Mouse (Mus musculus) erythroblast, embryonic 14.5 days (primary cell): ENCODE results near the gene Arl6. TPM values are rescaled to one million over a fixed set of nuclear protein-coding genes. Genes with fewer than 3 reads are reported as not detected.

ENCODE experiments used
- H3K27me3 ChIP-seq: 2 replicates; pipeline ENCODE4 v1.6.1; 2012; ENCODE audit warnings: inconsistent platforms; ENCODE audit not compliant: control insufficient read depth
- H3K36me3 ChIP-seq: 2 replicates; pipeline ENCODE4 v1.6.1; 2012; ENCODE audit warnings: mild to moderate bottlenecking, inconsistent platforms; ENCODE audit not compliant: control insufficient read depth
- H3K4me1 ChIP-seq: 2 replicates; pipeline ENCODE4 v1.6.1; 2012; ENCODE audit warnings: inconsistent platforms; ENCODE audit not compliant: control insufficient read depth
- H3K4me3 ChIP-seq: replicated peaks from 2 replicates; pipeline ENCODE3; 2012; ENCODE audit warnings: moderate library complexity, mild to moderate bottlenecking, inconsistent platforms
- H3K9me3 ChIP-seq: 2 replicates; pipeline ENCODE4 v1.6.1; 2012; ENCODE audit warnings: low read length, inconsistent platforms, mixed read lengths; ENCODE audit not compliant: control insufficient read depth
- GATA1 ChIP-seq: IDR thresholded peaks from 2 replicates; pipeline ENCODE4 v1.6.1; 2012; ENCODE audit warnings: low read length, inconsistent platforms, mixed read lengths
- TAL1 ChIP-seq: IDR thresholded peaks from 3 replicates; pipeline ENCODE4 v1.6.1; 2012; ENCODE audit warnings: low read length, inconsistent platforms, mixed read lengths
- polyA plus RNA-seq: library from polyadenylated mRNA; stranded (reverse); fragments of >175 nt; gene quantifications from 2 replicates; pipeline ENCODE4 v1.2.3, GENCODE M21; 2012

The Arl6 gene
- polyA plus RNA-seq, 1 experiment: 0.15 TPM

GRCm38 (mm10) chr16:59573961-59574360 lies 65.2 kb downstream of the Arl6 start:
- Histone ChIP-seq H3K4me1 (no peaks in the 10 kb centered on the region), H3K9me3 (no peaks in the 10 kb centered on the region), H3K27me3 (no peaks in the 10 kb centered on the region), H3K4me3 (no peak overlapping the region), H3K36me3 (no peaks in the 10 kb centered on the region)
- TF ChIP-seq GATA1: no peak
- TF ChIP-seq TAL1: no peak

GRCm38 (mm10) chr16:59572685-59573084 lies 66.5 kb downstream of the Arl6 start:
- H3K9me3 ChIP-seq: no peaks in the 10 kb centered on the region
- no peaks in the 10 kb centered on the region for H3K27me3 ChIP-seq
- no peak overlapping the region for H3K4me3 ChIP-seq
- no peaks in the 10 kb centered on the region for H3K4me1 ChIP-seq
- no peaks in the 10 kb centered on the region for H3K36me3 ChIP-seq
- TF ChIP-seq GATA1: no peak
- no peak for TF ChIP-seq TAL1

- H3K27me3 ChIP-seq: no peaks in the 10 kb centered on the region
- H3K36me3 ChIP-seq: no peaks in the 10 kb centered on the region
- TF ChIP-seq TAL1: no peak
- TF ChIP-seq GATA1: no peak
- H3K9me3 ChIP-seq: no peaks in the 10 kb centered on the region
- no peaks in the 10 kb centered on the region for H3K4me1 ChIP-seq
- no peak overlapping the region for H3K4me3 ChIP-seq
These were observed 68.4 kb downstream of the Arl6 start for GRCm38 (mm10) chr16:59570807-59571206.

GRCm38 (mm10) chr16:59569837-59570236 lies 69.4 kb downstream of the Arl6 start:
- TF ChIP-seq TAL1 (no peak), GATA1 (no peak)
- Histone ChIP-seq H3K36me3 (no peaks in the 10 kb centered on the region), H3K4me3 (no peak overlapping the region), H3K27me3 (no peaks in the 10 kb centered on the region), H3K9me3 (no peaks in the 10 kb centered on the region), H3K4me1 (no peaks in the 10 kb centered on the region)

- Histone ChIP-seq H3K27me3 (no peaks in the 10 kb centered on the region), H3K4me1 (no peaks in the 10 kb centered on the region), H3K4me3 (no peak overlapping the region), H3K36me3 (no peaks in the 10 kb centered on the region), H3K9me3 (no peaks in the 10 kb centered on the region)
- TF ChIP-seq TAL1 (no peak), GATA1 (no peak)
These were observed 71.3 kb downstream of the Arl6 start for GRCm38 (mm10) chr16:59567721-59568381.

GRCm38 (mm10) chr16:59566437-59566836 lies 72.8 kb downstream of the Arl6 start:
- H3K36me3 ChIP-seq: no peaks in the 10 kb centered on the region
- TF ChIP-seq GATA1 (no peak), TAL1 (no peak)
- no peak overlapping the region for H3K4me3 ChIP-seq
- no peaks in the 10 kb centered on the region for H3K4me1 ChIP-seq
- H3K27me3 ChIP-seq: no peaks in the 10 kb centered on the region
- no peaks in the 10 kb centered on the region for H3K9me3 ChIP-seq

- H3K9me3 ChIP-seq: no peaks in the 10 kb centered on the region
- TF ChIP-seq GATA1 (no peak), TAL1 (no peak)
- H3K4me1 ChIP-seq: no peaks in the 10 kb centered on the region
- no peak overlapping the region for H3K4me3 ChIP-seq
- no peaks in the 10 kb centered on the region for H3K27me3 ChIP-seq
- H3K36me3 ChIP-seq: no peaks in the 10 kb centered on the region
These were observed 73.6 kb downstream of the Arl6 start for GRCm38 (mm10) chr16:59565631-59566030.

GRCm38 (mm10) chr16:59564025-59564424 lies 75.2 kb downstream of the Arl6 start:
- Histone ChIP-seq H3K36me3 (no peaks in the 10 kb centered on the region), H3K9me3 (no peaks in the 10 kb centered on the region), H3K4me3 (no peak overlapping the region), H3K4me1 (no peaks in the 10 kb centered on the region), H3K27me3 (no peaks in the 10 kb centered on the region)
- TF ChIP-seq TAL1: no peak
- TF ChIP-seq GATA1: no peak

Other genes with a start within 250 kb of the Arl6 start
- 0.01 TPM in 1 of 2 replicates, not detected in the other for gene Gabrr3, start 232.1 kb downstream of the Arl6 start, polyA plus RNA-seq
- 0.15 and 0.16 TPM in 2 replicates for gene Riox2, start 167.6 kb downstream of the Arl6 start, polyA plus RNA-seq
- gene Crybg3, start 38.4 kb downstream of the Arl6 start, polyA plus RNA-seq: under 0.01 TPM in 1 of 2 replicates, not detected in the other